Mouse (Mus musculus): ENCODE measurements around the gene Akt3. TPM values are rescaled to one million over a fixed set of nuclear protein-coding genes. Genes with fewer than 3 reads are reported as not detected.

Akt3 gene
- polyA plus RNA-seq, 1 experiment from 2014 or later = 26.2 TPM

DNA sequence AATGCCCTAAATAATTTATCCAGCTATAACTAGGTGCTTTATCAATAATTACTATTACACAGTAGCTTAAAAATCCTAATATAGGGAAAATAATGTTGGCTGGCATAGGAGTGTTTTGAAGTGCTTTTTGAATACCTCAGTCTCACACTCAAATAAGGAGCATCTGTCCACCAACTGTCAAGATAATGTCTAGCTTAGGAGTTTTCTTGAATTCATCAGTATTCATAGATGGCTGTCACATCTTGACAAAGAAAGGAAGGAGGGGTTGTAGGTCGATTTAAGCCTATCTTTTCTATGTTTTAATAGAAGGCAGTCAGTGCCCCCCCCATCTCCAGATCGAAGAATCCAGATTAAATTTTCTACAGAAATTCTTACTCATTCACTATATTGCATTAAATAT is 92.7 kb downstream of the Akt3 start:
- ATAC-seq (ENCODE audit: low FRiP score) (no peak), DNase-seq (ENCODE audit: low spot score) (no peak)
- Histone ChIP-seq H3K4me3 (replicated peaks; ENCODE audit: low read length) (no peak overlapping the region), H3K27ac (no peak overlapping the region), H3K36me3 (replicated peaks; ENCODE audit: control insufficient read depth, insufficient read depth) (no peaks in the 10 kb centered on the region), H3K9me3 (ENCODE audit: control insufficient read depth, low read length) (no peaks in the 10 kb centered on the region), H3K4me2 (replicated peaks) (no peak overlapping the region), H3K4me1 (replicated peaks; ENCODE audit: control insufficient read depth, insufficient read depth, low read length) (no peaks in the 10 kb centered on the region), H3K27me3 (ENCODE audit: control insufficient read depth, insufficient read depth, low read length) (no peaks in the 10 kb centered on the region), H3K9ac (no peak overlapping the region)
- 69% methylated on average over 2 of the region's 2 CpGs for WGBS

DNA sequence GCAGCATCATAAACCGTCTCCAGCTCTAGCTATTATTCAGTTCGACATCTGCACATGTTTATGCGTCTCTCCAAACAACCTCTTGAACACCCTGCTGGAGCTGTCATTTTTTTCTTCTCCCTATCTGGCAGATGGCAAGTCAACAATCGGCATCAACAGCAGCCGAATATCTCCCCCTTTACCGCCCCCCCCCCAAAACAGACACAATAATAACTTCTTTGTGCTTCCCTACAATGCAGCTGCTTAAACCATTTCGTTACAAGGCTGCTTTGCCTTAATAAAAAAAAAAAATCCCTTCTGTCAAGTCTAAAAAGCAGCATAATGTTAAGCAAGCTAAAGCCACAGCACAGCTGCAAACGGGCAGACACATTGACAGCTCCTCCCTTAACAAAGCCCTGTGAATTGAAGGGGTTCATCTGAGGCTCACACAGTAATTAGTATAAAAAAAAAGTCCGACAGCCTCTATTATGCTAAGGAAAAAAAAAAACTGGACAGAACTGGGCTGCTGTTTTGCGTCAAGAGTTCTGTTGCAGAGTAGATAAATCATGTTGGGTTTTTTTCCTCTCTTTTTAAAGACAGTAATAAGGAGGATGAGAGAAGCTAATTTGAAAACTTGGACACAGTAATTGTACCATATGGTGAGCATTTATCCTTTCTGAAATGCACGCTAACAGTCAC is 107.5 kb downstream of the Akt3 start:
- Histone ChIP-seq H3K4me1 (replicated peaks; ENCODE audit: control insufficient read depth, insufficient read depth, low read length) (0 out of 2 replicates have a peak, but pooled peaks cover 13% of the 10 kb centered on the region), H3K4me2 (replicated peaks) (peak overlapping the region; percentile 47), H3K27me3 (ENCODE audit: control insufficient read depth, insufficient read depth, low read length) (no peaks in the 10 kb centered on the region), H3K9me3 (ENCODE audit: control insufficient read depth, low read length) (no peaks in the 10 kb centered on the region), H3K9ac (peak overlapping the region; percentile 7; the same call in 1 of the 2 replicates), H3K27ac (peak overlapping the region; percentile 62), H3K36me3 (replicated peaks; ENCODE audit: control insufficient read depth, insufficient read depth) (no peaks in the 10 kb centered on the region), H3K4me3 (replicated peaks; ENCODE audit: low read length) (no peak overlapping the region)
- DNase-seq (ENCODE audit: low spot score) (peak; percentile 51), ATAC-seq (ENCODE audit: low FRiP score) (peak; percentile 88)
- WGBS = 6% methylated on average over 11 of the region's 11 CpGs

GRCm38 (mm10) chr1:177148746-177149145 is 109.3 kb downstream of the Akt3 start:
- Histone ChIP-seq H3K9me3 (ENCODE audit: control insufficient read depth, low read length) (no peaks in the 10 kb centered on the region), H3K4me2 (replicated peaks) (no peak overlapping the region), H3K36me3 (replicated peaks; ENCODE audit: control insufficient read depth, insufficient read depth) (no peaks in the 10 kb centered on the region), H3K4me1 (replicated peaks; ENCODE audit: control insufficient read depth, insufficient read depth, low read length) (0 out of 2 replicates have a peak, but pooled peaks cover 13% of the 10 kb centered on the region), H3K27ac (peak overlapping the region; percentile 53; the same call in 1 of the 2 replicates), H3K4me3 (replicated peaks; ENCODE audit: low read length) (no peak overlapping the region), H3K27me3 (ENCODE audit: control insufficient read depth, insufficient read depth, low read length) (no peaks in the 10 kb centered on the region), H3K9ac (no peak overlapping the region)
- 11% methylated on average over 2 of the region's 2 CpGs for WGBS
- no peak for DNase-seq (ENCODE audit: low spot score)
- ATAC-seq (ENCODE audit: low FRiP score) = no peak

DNA sequence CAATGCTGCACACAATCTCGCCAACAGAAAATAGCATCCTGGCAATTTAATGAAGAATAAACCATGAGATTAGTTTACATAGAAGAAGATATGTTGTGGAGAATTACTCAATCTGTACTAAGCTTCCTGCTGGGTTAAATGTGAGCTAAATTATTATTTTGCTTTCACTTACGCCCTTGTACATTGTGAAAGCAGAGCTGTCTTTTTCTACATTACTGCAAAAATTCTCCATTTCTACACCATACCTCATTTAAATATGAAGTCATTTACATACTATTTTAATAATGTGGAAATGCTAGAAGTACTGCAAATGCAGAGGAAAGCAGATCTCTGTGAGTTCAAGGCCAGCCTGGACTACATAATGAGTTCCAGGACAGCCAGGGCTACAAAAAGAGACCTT is 116.5 kb downstream of the Akt3 start:
- ATAC-seq (ENCODE audit: low FRiP score) (no peak), DNase-seq (ENCODE audit: low spot score) (no peak)
- H3K9ac ChIP-seq = no peak overlapping the region
- H3K9me3 ChIP-seq (ENCODE audit: control insufficient read depth, low read length) = no peaks in the 10 kb centered on the region
- no peaks in the 10 kb centered on the region for H3K27me3 ChIP-seq (ENCODE audit: control insufficient read depth, insufficient read depth, low read length)
- WGBS = 86% methylated on average over 2 of the region's 2 CpGs
- H3K27ac ChIP-seq = no peak overlapping the region
- H3K4me3 ChIP-seq (replicated peaks; ENCODE audit: low read length) = no peak overlapping the region
- H3K36me3 ChIP-seq (replicated peaks; ENCODE audit: control insufficient read depth, insufficient read depth) = no peaks in the 10 kb centered on the region
- H3K4me1 ChIP-seq (replicated peaks; ENCODE audit: control insufficient read depth, insufficient read depth, low read length) = no peaks in the 10 kb centered on the region
- H3K4me2 ChIP-seq (replicated peaks) = no peak overlapping the region

- H3K4me1 ChIP-seq (replicated peaks; ENCODE audit: control insufficient read depth, insufficient read depth, low read length) = no peaks in the 10 kb centered on the region
- no peaks in the 10 kb centered on the region for H3K27me3 ChIP-seq (ENCODE audit: control insufficient read depth, insufficient read depth, low read length)
- 81% methylated on average over 6 of the region's 6 CpGs for WGBS
- ATAC-seq (ENCODE audit: low FRiP score) (no peak), DNase-seq (ENCODE audit: low spot score) (no peak)
- H3K4me3 ChIP-seq (replicated peaks; ENCODE audit: low read length) = no peak overlapping the region
- H3K9me3 ChIP-seq (ENCODE audit: control insufficient read depth, low read length) = no peaks in the 10 kb centered on the region
- no peak overlapping the region for H3K9ac ChIP-seq
- no peak overlapping the region for H3K4me2 ChIP-seq (replicated peaks)
- no peaks in the 10 kb centered on the region for H3K36me3 ChIP-seq (replicated peaks; ENCODE audit: control insufficient read depth, insufficient read depth)
- no peak overlapping the region for H3K27ac ChIP-seq
Observed at GRCm38 (mm10) chr1:177139652-177140051, 118.4 kb downstream of the Akt3 start.

DNA sequence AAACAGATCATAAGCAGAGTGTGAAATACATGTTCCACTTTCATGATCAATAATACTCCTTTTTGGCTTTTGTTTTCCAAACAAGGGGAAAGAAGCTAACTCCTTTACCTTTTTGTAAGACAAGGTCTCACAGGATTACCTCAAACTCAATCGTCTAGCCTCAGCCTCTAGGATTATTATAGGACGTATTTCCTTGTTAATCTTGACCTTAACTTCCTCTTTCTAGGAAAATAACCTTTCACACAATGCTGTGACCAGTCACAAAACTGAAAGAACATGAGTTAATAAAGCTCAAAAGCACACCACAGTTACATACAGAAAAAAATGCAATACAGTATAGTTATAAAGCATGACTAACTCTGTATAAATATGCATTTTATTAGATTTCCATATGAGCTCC is 126.5 kb downstream of the Akt3 start:
- H3K4me1 ChIP-seq (replicated peaks; ENCODE audit: control insufficient read depth, insufficient read depth, low read length) = no peaks in the 10 kb centered on the region
- H3K27ac ChIP-seq = no peak overlapping the region
- H3K9ac ChIP-seq = no peak overlapping the region
- no peaks in the 10 kb centered on the region for H3K27me3 ChIP-seq (ENCODE audit: control insufficient read depth, insufficient read depth, low read length)
- H3K4me3 ChIP-seq (replicated peaks; ENCODE audit: low read length) = no peak overlapping the region
- no peaks in the 10 kb centered on the region for H3K36me3 ChIP-seq (replicated peaks; ENCODE audit: control insufficient read depth, insufficient read depth)
- WGBS = 78% methylated on average over 2 of the region's 2 CpGs
- DNase-seq (ENCODE audit: low spot score) (no peak), ATAC-seq (ENCODE audit: low FRiP score) (no peak)
- H3K4me2 ChIP-seq (replicated peaks) = no peak overlapping the region
- no peaks in the 10 kb centered on the region for H3K9me3 ChIP-seq (ENCODE audit: control insufficient read depth, low read length)

DNA sequence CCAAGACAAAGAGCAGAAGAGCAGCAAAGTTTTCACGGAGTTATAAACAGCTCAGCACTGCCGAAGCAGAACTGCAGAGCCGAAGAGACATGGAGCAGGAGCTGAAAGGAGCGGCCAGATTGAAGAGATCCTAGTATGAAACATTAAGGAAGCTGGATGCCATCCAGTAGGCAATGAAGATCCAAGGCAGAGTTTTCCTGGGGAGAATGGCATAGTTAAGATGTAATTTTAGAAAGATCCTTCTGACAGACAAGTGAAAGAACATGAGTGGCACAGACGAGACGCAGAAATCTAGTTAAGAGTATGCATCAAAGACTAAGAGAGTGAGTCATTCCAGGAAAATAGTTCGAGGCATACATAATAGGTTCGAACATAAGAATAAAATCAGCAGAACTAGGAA is 131.3 kb downstream of the Akt3 start:
- WGBS = 83% methylated on average over 8 of the region's 8 CpGs
- no peak for ATAC-seq (ENCODE audit: low FRiP score)
- Histone ChIP-seq H3K4me1 (replicated peaks; ENCODE audit: control insufficient read depth, insufficient read depth, low read length) (no peaks in the 10 kb centered on the region), H3K4me2 (replicated peaks) (no peak overlapping the region), H3K27me3 (ENCODE audit: control insufficient read depth, insufficient read depth, low read length) (no peaks in the 10 kb centered on the region), H3K4me3 (replicated peaks; ENCODE audit: low read length) (no peak overlapping the region), H3K9ac (no peak overlapping the region), H3K27ac (no peak overlapping the region), H3K9me3 (ENCODE audit: control insufficient read depth, low read length) (no peaks in the 10 kb centered on the region), H3K36me3 (replicated peaks; ENCODE audit: control insufficient read depth, insufficient read depth) (no peaks in the 10 kb centered on the region)
- no peak for DNase-seq (ENCODE audit: low spot score)

GRCm38 (mm10) chr1:177110665-177111271 is 147.2 kb downstream of the Akt3 start:
- no peak overlapping the region for H3K27ac ChIP-seq
- no peak overlapping the region for H3K4me2 ChIP-seq (replicated peaks)
- no peaks in the 10 kb centered on the region for H3K36me3 ChIP-seq (replicated peaks; ENCODE audit: control insufficient read depth, insufficient read depth)
- ATAC-seq (ENCODE audit: low FRiP score) (no peak), DNase-seq (ENCODE audit: low spot score) (no peak)
- no peaks in the 10 kb centered on the region for H3K4me1 ChIP-seq (replicated peaks; ENCODE audit: control insufficient read depth, insufficient read depth, low read length)
- H3K9ac ChIP-seq = no peak overlapping the region
- no peaks in the 10 kb centered on the region for H3K9me3 ChIP-seq (ENCODE audit: control insufficient read depth, low read length)
- 92% methylated on average over 2 of the region's 2 CpGs for whole genome bisulfite sequencing
- no peaks in the 10 kb centered on the region for H3K27me3 ChIP-seq (ENCODE audit: control insufficient read depth, insufficient read depth, low read length)
- no peak overlapping the region for H3K4me3 ChIP-seq (replicated peaks; ENCODE audit: low read length)

DNA sequence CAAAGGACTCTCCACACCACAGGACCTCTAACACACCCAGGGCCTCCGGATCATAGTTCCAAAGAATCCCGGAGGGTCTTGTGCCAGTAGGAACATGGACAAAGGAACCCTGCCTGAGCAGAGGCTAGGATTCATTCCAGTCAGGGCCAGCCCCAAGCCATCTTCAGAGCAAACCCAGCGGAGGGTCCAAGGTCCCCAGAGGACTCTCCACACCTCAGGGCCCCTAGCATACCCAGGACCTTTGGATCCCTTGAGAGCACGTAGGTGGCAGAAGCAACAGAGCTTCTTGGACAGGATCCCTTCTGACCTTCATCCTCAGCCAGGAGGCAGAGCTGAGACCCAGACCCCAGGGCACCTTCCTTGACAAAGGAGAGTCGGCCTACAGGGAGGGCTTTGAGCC is 167.5 kb downstream of the Akt3 start:
- no peak for DNase-seq (ENCODE audit: low spot score)
- no peaks in the 10 kb centered on the region for H3K27me3 ChIP-seq (ENCODE audit: control insufficient read depth, insufficient read depth, low read length)
- peaks cover 5% of the 10 kb centered on the region for H3K36me3 ChIP-seq (replicated peaks; ENCODE audit: control insufficient read depth, insufficient read depth)
- H3K4me2 ChIP-seq (replicated peaks) = no peak overlapping the region
- ATAC-seq (ENCODE audit: low FRiP score) = no peak
- H3K27ac ChIP-seq = no peak overlapping the region
- 86% methylated on average over 5 of the region's 5 CpGs for WGBS
- 0 out of 2 replicates have a peak, but pooled peaks cover 3% of the 10 kb centered on the region for H3K4me1 ChIP-seq (replicated peaks; ENCODE audit: control insufficient read depth, insufficient read depth, low read length)
- H3K4me3 ChIP-seq (replicated peaks; ENCODE audit: low read length) = no peak overlapping the region
- no peak overlapping the region for H3K9ac ChIP-seq
- peaks cover under 1% of the 10 kb centered on the region; the same call in 1 of the 2 replicates for H3K9me3 ChIP-seq (ENCODE audit: control insufficient read depth, low read length)
